Mouse (Mus musculus): ENCODE measurements around the gene Vmn1r113. TPM values are rescaled to one million over a fixed set of nuclear protein-coding genes. Genes with fewer than 3 reads are reported as not detected.

The Vmn1r113 gene
- not detected in 2 replicates for total RNA-seq (2023)

GRCm38 (mm10) chr7:20786985-20787384, at the start of gene Vmn1r113:
Gene Vmn1r113 (plus strand): TSS chr7:20787285.

GRCm38 (mm10) chr7:20770885-20771284, 16.2 kb upstream of the Vmn1r113 start, which contains the start of gene Vmn1r112:
Gene Vmn1r112 (plus strand): TSS chr7:20771185.

GRCm38 (mm10) chr7:20812086-20812485, 25.0 kb downstream of the Vmn1r113 start, which contains the start of gene Vmn1r114:
Gene Vmn1r114 (minus strand): TSS chr7:20812186.

Other genes with a start within 250 kb of the Vmn1r113 start
- not detected in 2 replicates for gene Gm5726, start 241.5 kb upstream of the Vmn1r113 start, total RNA-seq (2023)
- gene Gm4141, start 211.0 kb upstream of the Vmn1r113 start, total RNA-seq (2023) = not detected in 2 replicates
- not detected in 2 replicates for gene Gm4513, start 188.3 kb upstream of the Vmn1r113 start, total RNA-seq (2023)
- gene Vmn1r107, start 118.4 kb upstream of the Vmn1r113 start, total RNA-seq (2023) = not detected in 2 replicates
- not detected in 2 replicates for gene Vmn1r111, start 84.1 kb upstream of the Vmn1r113 start, total RNA-seq (2023)
- gene Gm10668, start 56.7 kb upstream of the Vmn1r113 start, total RNA-seq (2023) = not detected in 2 replicates
- not detected in 2 replicates for gene Vmn1r112, start 16.1 kb upstream of the Vmn1r113 start, total RNA-seq (2023)
- not detected in 2 replicates for gene Vmn1r114, start 24.9 kb downstream of the Vmn1r113 start, total RNA-seq (2023)
- not detected in 2 replicates for gene Vmn1r115, start 57.7 kb downstream of the Vmn1r113 start, total RNA-seq (2023)
- not detected in 2 replicates for gene Vmn1r116, start 85.0 kb downstream of the Vmn1r113 start, total RNA-seq (2023)
- not detected in 2 replicates for gene Vmn1r117, start 96.8 kb downstream of the Vmn1r113 start, total RNA-seq (2023)
- gene Vmn1r118, start 125.1 kb downstream of the Vmn1r113 start, total RNA-seq (2023) = not detected in 2 replicates
- gene Vmn1r119, start 225.2 kb downstream of the Vmn1r113 start, total RNA-seq (2023) = not detected in 2 replicates

All from neutrophil, adult 65 days (primary cell).